Mouse (Mus musculus): ENCODE measurements around the gene Atxn1.
A peak's percentile ranks its signal among the peaks of the same experiment; 100 is the strongest.

The Atxn1 gene

DNA sequence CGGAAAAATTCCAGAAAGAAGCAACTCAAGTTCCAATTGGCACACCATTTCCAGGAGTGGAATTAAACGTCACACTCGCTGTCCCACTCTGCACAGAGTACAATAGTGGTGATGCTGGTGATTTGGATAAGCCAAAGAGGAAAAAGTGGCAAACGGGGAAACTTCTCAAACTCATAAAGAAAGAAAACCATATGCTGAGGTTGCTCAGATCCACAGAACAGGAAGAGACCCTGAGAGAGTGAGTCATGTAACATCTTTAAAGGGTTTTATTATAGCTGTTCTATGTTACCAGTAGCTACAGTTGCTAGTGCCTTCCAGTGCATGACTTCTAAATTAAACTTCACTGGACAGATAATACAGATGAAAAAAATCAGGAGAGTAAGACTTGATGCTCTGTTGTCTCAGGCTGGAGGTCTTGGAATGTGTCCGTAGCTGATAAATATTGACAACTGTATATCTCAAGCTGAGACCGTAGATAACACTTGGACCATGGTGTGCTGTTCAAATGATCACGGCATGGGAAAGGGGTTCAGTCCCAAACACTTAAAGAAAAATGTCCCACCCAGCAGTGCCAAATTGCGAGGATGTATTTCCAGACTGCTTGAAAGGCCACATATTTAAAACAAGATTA, 98.1 kb downstream of the Atxn1 start:
- DNase-seq (ENCODE audit: low read depth) = peak; percentile 26

DNA sequence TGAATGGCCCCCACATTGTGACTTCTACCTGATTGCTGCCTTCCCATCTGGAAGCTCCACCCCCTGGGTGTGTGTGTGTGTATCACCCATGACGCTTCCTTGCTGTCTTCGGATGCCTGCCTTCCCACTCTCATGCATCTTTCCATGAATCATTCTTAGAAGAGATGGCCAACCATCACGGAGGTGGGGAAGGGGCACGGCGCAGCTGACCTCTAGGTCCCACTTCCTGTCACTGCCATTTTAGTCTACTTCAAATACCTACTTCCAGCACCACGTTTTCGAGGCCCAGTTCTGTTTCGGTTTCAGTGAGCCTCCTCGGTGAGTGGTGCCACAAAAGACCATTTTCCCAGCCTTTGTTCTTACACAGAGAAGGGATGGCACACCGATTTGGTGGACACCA, 99.2 kb downstream of the Atxn1 start:
- DNase-seq (ENCODE audit: low read depth) = no peak

GRCm38 (mm10) chr13:45863779-45864178, 101.0 kb downstream of the Atxn1 start:
- DNase-seq (ENCODE audit: low read depth) = no peak

DNA sequence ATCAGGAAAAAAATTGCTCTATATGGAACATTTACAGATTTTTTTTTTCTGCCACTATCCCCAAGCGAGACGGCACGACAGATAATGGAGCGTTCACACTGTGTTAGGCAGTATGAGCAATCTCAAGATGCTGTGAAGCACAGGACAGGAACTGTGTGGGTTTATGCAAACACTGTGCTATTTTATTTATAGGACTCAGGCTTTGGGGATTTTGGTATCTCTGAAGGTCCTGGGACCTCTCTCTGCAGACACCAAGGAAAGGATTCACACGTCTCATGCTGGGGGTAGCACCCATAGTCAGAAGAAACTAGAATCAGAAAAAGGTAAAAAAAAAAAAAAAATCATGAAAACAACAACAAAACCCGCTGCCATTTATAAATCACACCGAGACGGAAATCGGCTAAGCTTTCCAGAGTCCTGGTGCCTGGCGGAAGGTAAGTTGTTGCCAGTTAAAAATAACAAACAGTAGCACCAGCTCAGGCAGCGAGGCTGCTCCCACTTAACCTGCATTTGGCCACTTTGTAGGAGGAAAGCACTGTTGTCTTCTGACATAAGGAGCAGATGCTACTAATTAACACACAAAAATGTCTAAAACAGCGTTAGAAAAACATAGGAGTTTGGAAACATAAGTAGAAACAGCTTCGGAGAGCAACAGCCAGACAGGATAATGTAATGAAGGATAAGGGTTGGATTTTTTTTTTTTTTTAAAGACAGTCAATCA, 102.8 kb downstream of the Atxn1 start:
- no peak for DNase-seq (ENCODE audit: low read depth)

- no peak for DNase-seq (ENCODE audit: low read depth)
Measured at GRCm38 (mm10) chr13:45861098-45861580, 103.7 kb downstream of the Atxn1 start.

DNA sequence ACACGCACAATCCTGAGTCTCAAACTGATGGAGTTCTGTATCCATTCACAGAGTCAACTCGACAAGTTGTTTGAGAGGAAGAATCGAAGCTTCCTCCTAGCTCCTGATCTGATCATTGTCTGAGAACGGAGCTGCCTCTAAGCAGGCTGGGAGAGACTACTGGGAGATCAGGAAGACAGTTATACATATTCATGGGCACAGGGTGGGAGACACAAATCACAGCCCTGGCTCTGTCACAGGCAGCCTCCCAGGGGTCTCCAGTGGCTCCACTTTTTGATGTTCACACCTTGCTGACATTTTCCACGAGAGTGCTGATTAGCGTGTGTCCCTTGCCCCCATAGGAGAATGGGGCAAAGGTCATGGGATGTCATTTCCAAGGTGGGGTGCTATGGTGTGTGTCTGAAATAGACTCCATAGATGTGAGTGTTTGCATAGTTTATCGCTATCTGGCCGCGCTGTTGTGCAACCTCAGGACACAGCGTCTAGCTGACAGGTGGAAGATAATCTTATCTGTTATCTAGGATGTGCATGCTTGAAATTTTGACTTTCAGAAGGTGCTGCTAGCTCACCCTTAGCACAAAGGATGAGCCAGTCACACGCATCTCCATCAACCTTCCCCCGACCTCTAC, 105.6 kb downstream of the Atxn1 start:
- DNase-seq (ENCODE audit: low read depth) = no peak

GRCm38 (mm10) chr13:45857416-45857815, 107.4 kb downstream of the Atxn1 start:
- DNase-seq (ENCODE audit: low read depth) = no peak

GRCm38 (mm10) chr13:45854531-45854930, 110.3 kb downstream of the Atxn1 start:
- no peak for DNase-seq (ENCODE audit: low read depth)

- DNase-seq (ENCODE audit: low read depth) = no peak
Measured at GRCm38 (mm10) chr13:45853691-45854090, 111.1 kb downstream of the Atxn1 start.

- peak; percentile 33 for DNase-seq (ENCODE audit: low read depth)
Measured at GRCm38 (mm10) chr13:45852288-45852687, 112.5 kb downstream of the Atxn1 start.

GRCm38 (mm10) chr13:45851746-45852145, 113.1 kb downstream of the Atxn1 start:
- peak; percentile 28 for DNase-seq (ENCODE audit: low read depth)

DNA sequence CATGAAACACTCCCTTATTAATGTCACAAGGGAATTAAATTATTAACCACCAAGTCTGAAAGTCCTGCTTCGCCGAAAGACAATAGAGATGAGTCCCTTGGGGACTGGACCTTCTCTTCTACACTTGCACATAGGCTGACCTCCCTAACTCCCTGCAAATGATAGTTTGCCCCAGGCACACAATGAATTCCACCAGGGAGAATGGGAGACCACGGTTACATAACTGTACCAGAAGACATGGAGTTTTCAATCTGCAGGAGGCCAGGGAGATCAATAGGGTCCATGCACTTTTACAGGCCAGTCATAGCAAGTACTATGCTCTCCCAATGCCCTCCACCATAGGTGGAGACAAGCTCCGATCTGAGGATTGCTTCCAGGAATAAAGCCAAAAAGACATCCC, 113.7 kb downstream of the Atxn1 start:
- no peak for DNase-seq (ENCODE audit: low read depth)

GRCm38 (mm10) chr13:45850181-45850974, 114.4 kb downstream of the Atxn1 start:
- peak; percentile 95 for DNase-seq (ENCODE audit: low read depth)

DNA sequence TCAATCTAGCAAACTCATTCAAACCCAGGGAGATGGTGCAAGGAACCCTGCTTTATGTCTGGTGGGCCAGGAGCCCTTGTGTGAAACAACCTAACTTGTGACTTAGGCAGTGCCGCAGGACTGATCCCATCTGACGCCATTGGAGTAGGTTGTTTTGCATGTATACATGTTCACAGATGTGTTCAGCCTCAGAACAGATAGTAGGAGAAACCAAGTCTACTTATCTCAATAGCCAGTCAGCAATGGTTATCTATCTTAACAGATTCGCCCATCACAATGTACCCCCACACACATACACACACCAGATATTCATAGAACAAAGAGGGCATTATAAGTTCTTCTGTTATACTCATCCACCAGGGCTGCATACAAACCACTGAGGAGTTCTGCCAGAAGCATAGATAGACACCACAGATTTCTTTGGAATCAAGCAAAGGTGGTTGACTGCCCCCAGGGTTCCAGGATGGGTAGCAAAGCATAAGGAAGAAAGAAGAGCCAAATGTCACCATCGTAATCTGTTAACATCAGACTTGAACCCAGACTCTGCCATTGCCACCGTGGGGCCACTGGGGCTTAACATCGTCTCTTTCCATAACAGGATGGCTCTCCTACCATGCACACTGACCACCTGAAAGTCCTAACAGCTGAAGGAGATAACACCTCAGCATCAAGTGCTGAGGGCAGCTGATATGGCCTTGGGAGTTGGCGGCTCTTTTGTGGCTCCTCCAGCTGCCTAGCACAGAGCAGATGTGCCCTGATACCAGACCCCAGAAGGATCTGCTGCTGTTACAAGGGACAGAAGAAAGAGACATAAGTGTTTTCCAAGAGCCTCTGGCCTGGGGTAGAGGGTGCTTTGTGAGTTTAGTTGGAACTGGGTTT, 115.4 kb downstream of the Atxn1 start:
- peak; percentile 76 for DNase-seq (ENCODE audit: low read depth)

DNA sequence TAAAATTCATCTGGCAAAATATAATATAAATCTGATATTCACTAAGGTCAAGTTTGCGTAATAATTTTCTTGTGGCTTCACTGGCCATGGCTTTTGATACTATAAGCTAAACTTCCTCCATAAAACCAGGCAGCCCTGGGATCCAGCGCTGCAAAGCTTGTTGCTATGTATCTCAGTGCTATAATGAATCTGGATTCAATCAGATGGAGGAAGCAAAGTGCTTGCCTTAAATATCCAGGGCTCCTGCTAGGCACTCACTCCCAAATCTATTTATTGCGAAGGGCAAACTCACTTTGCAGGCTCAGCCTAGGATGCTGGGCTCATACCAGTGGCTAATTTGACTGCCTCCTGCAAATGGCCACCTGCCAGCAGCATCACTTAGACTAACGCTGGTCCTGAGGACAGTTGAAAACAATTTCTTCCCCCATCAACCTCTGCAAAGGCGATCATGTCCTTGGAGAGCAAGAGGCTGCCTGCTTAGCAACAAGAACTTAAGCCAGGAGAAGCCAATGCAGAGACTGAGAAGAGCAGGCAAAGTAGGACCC, 122.2 kb downstream of the Atxn1 start:
- no peak for DNase-seq (ENCODE audit: low read depth)

DNA sequence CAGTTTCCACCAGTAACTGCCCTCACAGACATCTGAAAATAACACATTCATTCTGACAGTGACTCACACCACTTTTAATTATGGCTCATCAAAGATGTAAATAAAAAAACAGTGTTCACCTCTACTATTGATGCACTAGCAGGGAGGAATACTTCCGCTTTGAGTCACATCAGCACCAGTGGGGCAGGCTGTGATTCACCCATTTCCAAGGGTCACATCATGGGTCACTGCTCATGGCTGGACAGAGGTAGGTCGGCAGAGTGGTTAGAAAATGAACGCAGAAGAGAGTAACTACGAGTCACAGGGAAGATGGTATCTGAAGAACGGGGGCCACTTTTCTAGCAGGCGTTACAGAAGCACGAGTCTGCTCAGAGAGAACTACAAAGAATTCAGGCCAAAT, 124.9 kb downstream of the Atxn1 start:
- peak; percentile 52 for DNase-seq (ENCODE audit: low read depth)

DNA sequence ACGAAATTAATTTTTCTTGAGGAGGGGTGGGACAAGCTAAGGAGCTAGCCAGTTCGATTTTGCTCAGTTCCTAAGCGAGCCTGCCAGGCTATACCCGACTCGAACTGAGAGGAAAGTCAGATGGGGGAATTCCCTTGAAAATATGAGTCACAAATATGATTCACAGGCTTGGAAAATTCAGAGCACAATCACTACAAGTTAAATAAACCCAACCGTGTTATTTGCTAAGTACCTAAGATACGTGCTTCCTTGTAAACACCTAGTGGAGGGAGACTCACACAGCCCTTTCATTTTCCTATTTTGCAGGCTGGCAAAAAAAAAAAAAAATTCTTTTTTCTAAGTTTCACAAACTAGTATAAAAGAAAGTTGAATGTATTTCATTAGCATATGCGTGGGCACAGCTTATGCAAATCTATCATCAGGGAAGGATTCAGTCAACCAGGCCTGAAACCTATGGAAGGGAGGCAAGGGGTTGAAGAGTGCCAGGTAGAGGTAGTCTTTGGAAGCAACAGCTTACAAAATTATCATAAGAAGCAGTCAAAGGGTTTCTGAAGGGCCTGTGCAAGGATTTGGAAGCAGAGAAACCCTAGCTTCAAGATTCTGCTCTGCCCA, 127.1 kb downstream of the Atxn1 start:
- peak; percentile 18 for DNase-seq (ENCODE audit: low read depth)

DNA sequence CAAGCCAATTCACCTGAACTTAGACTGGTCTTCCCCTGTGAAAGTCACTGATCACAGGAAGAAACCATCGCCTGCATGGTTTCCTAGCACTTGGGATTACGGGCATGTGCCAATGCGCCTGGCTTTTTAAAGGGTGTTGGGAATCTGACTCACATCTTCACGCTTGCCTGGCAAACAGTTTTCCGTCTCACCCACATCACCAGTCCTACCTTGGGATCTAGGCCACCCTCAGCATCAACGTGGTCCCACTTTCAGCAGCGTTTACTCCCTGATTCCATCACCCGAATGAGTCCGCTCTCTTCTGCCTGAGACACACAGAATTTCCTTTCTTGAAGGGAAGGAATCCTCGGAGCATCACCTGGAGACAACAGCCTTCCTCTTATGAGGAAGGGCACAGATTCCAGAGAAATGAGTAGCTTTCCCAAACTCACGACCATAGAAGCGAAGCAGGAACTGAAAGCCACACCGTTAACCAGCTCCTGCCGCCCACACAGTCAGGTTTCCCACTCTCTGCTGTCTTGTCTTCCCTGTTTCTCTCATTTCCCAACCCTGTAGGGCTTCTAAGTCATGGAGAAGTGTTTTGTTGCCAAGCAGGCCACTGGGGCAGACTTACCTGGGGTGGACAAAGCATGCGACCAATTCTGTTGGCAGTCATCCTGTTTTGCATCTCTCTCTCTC, 128.3 kb downstream of the Atxn1 start:
- DNase-seq (ENCODE audit: low read depth) = no peak

DNA sequence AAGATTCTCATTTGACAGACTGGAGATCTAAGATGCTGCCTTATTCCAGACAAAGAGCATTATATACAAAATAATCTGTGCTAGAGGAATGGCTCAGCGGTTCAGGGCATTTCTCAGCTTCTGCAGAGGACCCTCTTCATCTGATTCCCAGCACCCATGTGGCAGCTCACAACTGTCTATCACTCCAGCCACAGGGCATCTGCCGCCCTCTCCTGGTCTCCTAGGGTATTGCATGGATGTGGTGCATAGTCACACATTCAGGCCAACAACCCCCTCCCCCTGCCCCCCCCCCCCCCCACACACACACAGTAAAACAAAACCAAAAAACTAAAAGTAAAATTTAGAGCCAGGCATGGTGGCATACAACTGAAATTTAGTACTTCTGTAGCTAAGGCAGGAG, 130.5 kb downstream of the Atxn1 start:
- no peak for DNase-seq (ENCODE audit: low read depth)

All from 416B (cell line).